Mouse (Mus musculus) brain, embryonic 14.5 days (tissue): ENCODE data around the gene Wdr62.

Experiments used
- CTCF ChIP-seq: fragments of 200-500 bp; IDR thresholded peaks from 2 replicates; pipeline ENCODE4 v1.5.1; 2012; ENCODE audit warnings: inconsistent platforms, mild to moderate bottlenecking, moderate library complexity, borderline replicate concordance; ENCODE audit not compliant: insufficient read depth, insufficient read length; ENCODE audit errors: extremely low read depth
- POLR2A ChIP-seq: fragments of 200-500 bp; IDR thresholded peaks from 2 replicates; pipeline ENCODE4 v1.6.1; 2012; ENCODE audit warnings: mild to moderate bottlenecking, inconsistent platforms, borderline replicate concordance; ENCODE audit not compliant: poor library complexity, insufficient read depth, insufficient read length, severe bottlenecking; ENCODE audit errors: extremely low read depth

- no peak for TF ChIP-seq CTCF
- no peak for TF ChIP-seq POLR2A
Observed at GRCm38 (mm10) chr7:30322865-30323264, 42.6 kb upstream of the Wdr62 start.
